Mouse (Mus musculus) heart, embryonic 16.5 days (tissue): Measurements from ENCODE around the gene Mipol1. TPM values are rescaled to one million over a fixed set of nuclear protein-coding genes. Genes with fewer than 3 reads are reported as not detected.

Source experiments
- ATAC-seq: fragments of 200-750 bp; cut with Nextera tagmentation; replicated peaks from 2 replicates; pipeline ENCODE4 v1.8.0; 2017; ENCODE audit warnings: moderate number of reproducible peaks; ENCODE audit not compliant: insufficient read depth, low FRiP score; ENCODE audit errors: extremely low read depth
- H3K27ac ChIP-seq: fragments of 300-500 bp; sonication (generic); 2 replicates; pipeline ENCODE4 v1.5.1; 2014; ENCODE audit warnings: mild to moderate bottlenecking, low read length, control low read depth, moderate library complexity
- H3K27me3 ChIP-seq: fragments of 300-500 bp; sonication (generic); 2 replicates; pipeline ENCODE4 v1.6.1; 2014; ENCODE audit warnings: low read length, mixed read lengths; ENCODE audit not compliant: control insufficient read depth, insufficient read depth
- H3K36me3 ChIP-seq: fragments of 300-500 bp; sonication (generic); 2 replicates; pipeline ENCODE4 v1.6.1; 2014; ENCODE audit not compliant: control insufficient read depth, insufficient read depth
- H3K4me1 ChIP-seq: fragments of 300-500 bp; sonication (generic); 2 replicates; pipeline ENCODE4 v1.6.1; 2014; ENCODE audit warnings: low read length, mixed read lengths; ENCODE audit not compliant: control insufficient read depth, insufficient read depth
- H3K4me2 ChIP-seq: fragments of 300-500 bp; sonication (generic); 2 replicates; pipeline ENCODE4 v1.6.1; 2014; ENCODE audit warnings: low read depth, mild to moderate bottlenecking, control low read depth, low read length
- H3K4me3 ChIP-seq: fragments of 300-500 bp; sonication (generic); 2 replicates; pipeline ENCODE4 v1.5.1; 2014; ENCODE audit warnings: mild to moderate bottlenecking, control low read depth, low read length
- H3K9ac ChIP-seq: fragments of 300-500 bp; sonication (generic); 2 replicates; pipeline ENCODE4 v1.6.1; 2014; ENCODE audit warnings: low read length, control low read depth
- H3K9me3 ChIP-seq: fragments of 300-500 bp; sonication (generic); replicated peaks from 2 replicates; pipeline ENCODE4 v1.6.1; 2016; ENCODE audit warnings: low read length; ENCODE audit not compliant: control insufficient read depth
- WGBS: fragments of 180-500 bp; shearing (Covaris S2); extraction: QIAGEN DNeasy Blood & Tissue Kit; methylation state at CpG from one replicate; pipeline ENCODE4 v1.1.7; 2014; 5-methylcytosine and 5-hydroxymethylcytosine counted together
- polyA plus RNA-seq: library from polyadenylated mRNA; unstranded; fragments of >200 nt; fragmentation: Nextera tagmentation; extraction: Ambion mirVana; gene quantifications from 2 replicates; pipeline ENCODE4 v1.2.1, GENCODE M21; 2015

The Mipol1 gene
- polyA plus RNA-seq, 1 experiment from 2014 or later: 8.0 TPM

DNA sequence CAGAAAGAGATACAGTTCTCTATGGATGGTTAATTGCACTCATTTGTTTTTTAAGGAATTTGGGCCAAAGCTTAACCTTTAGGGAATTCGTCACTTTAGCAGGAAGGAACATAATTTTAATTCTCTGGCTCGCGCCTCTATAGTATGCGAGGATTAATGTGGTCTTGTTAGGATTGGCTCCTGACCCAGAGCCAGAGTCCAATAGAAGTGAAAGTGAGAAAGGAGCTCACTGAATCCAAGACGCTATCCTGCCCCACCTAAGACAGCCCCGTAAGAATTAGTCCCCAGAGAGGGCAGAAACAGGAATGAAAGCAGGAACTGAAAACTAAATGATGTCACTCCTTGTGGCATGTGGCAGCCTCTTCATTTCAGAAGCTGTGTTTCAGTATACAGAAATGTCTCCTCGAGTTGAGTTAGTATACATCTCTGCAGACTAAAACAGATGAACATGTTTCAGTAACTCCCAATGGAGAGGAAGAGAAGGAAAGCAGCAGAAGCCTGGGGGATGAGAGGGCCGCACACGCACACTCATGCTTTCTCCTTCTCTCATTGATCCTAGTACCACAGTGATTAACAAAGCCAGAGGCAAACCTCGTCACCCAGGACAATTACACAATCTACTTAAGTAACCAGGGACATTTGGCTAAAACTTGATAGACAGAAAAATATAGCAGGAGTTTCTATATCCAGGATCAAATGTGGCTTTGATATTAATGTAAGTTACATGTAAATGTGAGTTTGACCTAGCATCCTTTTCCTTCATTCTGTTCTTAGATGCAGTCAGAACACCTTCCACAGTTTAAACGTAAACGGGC is 234.5 kb downstream of the Mipol1 start:
- H3K9ac ChIP-seq: no peak overlapping the region
- 74% methylated on average over 12 of the region's 12 CpGs for WGBS
- no peaks in the 10 kb centered on the region for H3K36me3 ChIP-seq
- H3K4me1 ChIP-seq: no peaks in the 10 kb centered on the region
- no peak overlapping the region for H3K4me3 ChIP-seq
- ATAC-seq: no peak
- no peaks in the 10 kb centered on the region for H3K27me3 ChIP-seq
- H3K4me2 ChIP-seq: no peak overlapping the region
- H3K27ac ChIP-seq: no peak overlapping the region
- H3K9me3 ChIP-seq: no peaks in the 10 kb centered on the region

DNA sequence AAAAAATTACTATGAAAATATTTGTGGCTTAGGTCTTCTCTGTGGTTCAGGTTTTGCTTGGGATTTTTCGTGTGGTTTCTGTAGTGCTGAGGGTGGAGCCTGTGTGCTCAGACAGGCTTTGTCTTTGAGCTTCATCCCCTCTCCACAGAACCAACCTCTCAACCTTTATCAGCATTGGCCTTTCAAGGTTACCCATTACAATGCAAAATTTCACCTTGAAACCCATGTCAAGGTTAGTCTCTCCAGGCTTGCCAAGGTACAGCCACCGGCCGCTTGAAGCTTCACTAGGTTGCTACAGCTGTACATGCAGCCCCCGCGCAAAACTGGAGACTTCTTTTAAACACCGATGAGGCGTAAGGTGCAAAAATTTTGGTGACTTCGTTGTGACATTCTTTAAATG is 241.6 kb downstream of the Mipol1 start:
- Histone ChIP-seq H3K9ac (no peak overlapping the region), H3K27me3 (no peaks in the 10 kb centered on the region), H3K4me3 (no peak overlapping the region), H3K9me3 (no peaks in the 10 kb centered on the region), H3K4me2 (no peak overlapping the region), H3K27ac (no peak overlapping the region), H3K4me1 (no peaks in the 10 kb centered on the region), H3K36me3 (no peaks in the 10 kb centered on the region)
- no peak for ATAC-seq
- WGBS: 80% methylated on average over 8 of the region's 8 CpGs

DNA sequence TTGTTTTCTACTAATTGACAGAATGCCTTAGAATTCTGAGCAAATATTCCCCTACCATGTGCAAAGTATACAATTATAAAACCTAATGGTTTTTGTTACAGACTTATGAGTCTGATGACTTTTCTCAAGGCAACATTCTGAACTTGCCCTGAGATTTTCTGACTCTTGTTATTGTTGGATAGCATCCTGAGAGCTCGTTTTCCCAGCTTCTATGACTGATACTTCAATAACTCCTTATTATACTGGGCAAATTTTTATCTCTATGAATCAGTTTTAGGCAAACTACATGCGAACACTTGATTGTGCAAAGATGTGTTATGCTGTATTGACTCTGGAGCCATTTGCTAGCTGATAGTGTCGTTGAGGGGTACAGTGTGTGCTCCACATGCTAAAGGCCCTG is 246.6 kb downstream of the Mipol1 start:
- 54% methylated on average over 3 of the region's 3 CpGs for WGBS
- no peak for ATAC-seq

DNA sequence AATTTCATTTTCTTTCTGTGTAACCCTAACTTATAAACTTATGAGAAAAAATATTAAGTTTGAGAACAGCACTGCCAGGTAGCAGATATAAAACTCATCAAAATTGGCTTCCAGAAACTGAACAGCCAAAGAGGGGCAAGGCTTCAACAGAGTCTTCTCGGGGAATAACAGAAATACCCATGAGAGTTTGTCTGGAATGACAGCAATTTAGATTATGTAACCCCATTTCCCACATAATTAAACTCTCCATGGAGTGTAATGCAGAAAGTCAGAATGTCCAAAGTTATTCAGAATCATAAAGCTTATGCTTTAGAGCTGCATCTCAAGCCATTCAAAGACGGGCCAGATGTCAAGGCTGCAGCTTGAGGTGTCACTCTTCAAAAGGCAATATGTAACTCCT is 251.6 kb downstream of the Mipol1 start:
- WGBS: 57% methylated on average over 2 of the region's 2 CpGs
- ATAC-seq: no peak
- no peak overlapping the region for H3K27ac ChIP-seq
- H3K4me2 ChIP-seq: no peak overlapping the region
- no peak overlapping the region for H3K4me3 ChIP-seq
- no peaks in the 10 kb centered on the region for H3K36me3 ChIP-seq
- no peaks in the 10 kb centered on the region for H3K9me3 ChIP-seq
- no peak overlapping the region for H3K9ac ChIP-seq
- no peaks in the 10 kb centered on the region for H3K27me3 ChIP-seq
- no peaks in the 10 kb centered on the region for H3K4me1 ChIP-seq

More for the DNA sequence above, 246.6 kb downstream of the Mipol1 start:
- Histone ChIP-seq H3K4me3 (no peak overlapping the region), H3K4me1 (no peaks in the 10 kb centered on the region), H3K9me3 (no peaks in the 10 kb centered on the region), H3K36me3 (no peaks in the 10 kb centered on the region), H3K4me2 (no peak overlapping the region), H3K27ac (no peak overlapping the region), H3K27me3 (no peaks in the 10 kb centered on the region), H3K9ac (no peak overlapping the region)

DNA sequence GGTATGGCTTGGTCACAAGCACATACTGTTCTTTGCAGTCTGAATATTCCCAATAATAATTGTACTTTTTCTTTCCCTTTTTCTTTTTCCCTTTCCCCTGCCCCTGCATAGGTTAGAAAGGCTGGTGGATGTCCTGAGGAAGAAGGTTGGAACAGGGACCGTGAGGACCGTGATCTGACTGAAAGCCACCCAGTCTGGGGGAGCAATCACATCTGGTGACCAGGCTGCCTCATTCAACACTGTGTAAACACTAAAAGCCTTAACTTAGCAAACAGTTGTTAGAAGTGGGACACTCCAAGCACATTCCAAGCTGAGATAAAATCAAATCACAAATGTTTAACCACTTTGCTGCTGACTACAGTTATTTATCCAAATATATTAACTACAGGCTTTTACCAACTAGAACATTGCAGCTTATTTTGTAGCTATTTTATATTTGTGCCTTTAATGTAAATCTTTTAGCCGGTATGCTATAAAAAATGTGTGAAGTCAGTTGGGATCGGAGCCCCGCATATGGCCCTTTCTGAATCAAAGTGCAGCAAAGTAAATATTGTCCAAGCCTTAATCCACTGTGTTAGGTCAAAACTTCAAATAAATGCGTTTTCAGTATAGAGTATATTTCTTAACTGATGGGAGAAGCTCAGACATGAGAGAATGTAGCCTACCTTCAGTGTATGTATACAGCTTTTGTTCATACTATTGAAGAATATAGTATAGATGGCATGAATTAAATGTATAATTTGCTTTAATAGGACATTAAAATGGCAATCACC is 266.3 kb downstream of the Mipol1 start:
- Histone ChIP-seq H3K36me3 (no peaks in the 10 kb centered on the region), H3K9me3 (no peaks in the 10 kb centered on the region), H3K4me2 (no peak overlapping the region), H3K4me3 (no peak overlapping the region), H3K27ac (no peak overlapping the region), H3K27me3 (no peaks in the 10 kb centered on the region), H3K4me1 (no peaks in the 10 kb centered on the region), H3K9ac (no peak overlapping the region)
- ATAC-seq: no peak
- 66% methylated on average over 6 of the region's 6 CpGs for WGBS

DNA sequence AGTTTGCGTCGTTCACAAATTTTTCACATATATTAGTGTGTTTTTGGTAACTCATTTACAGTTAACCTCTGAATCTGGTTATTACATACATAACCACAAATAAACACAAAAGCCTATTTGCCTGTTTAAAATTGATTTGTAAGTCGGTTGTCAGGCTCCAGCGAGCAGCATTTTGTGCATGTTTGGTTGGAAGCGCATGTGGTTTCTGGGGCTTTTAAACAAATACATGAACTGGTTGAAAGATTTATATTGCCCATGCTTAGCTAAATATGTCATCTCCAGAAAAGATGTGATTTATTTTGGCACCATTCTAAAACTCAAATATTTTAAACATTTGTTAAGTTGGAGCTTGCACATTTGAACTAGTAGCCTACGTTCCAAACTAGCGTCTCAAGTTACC is 270.0 kb downstream of the Mipol1 start:
- no peak for ATAC-seq
- Histone ChIP-seq H3K36me3 (no peaks in the 10 kb centered on the region), H3K27me3 (no peaks in the 10 kb centered on the region), H3K4me1 (no peaks in the 10 kb centered on the region), H3K9me3 (no peaks in the 10 kb centered on the region), H3K27ac (no peak overlapping the region), H3K4me3 (no peak overlapping the region), H3K9ac (no peak overlapping the region), H3K4me2 (no peak overlapping the region)
- WGBS: 78% methylated on average over 7 of the region's 7 CpGs

DNA sequence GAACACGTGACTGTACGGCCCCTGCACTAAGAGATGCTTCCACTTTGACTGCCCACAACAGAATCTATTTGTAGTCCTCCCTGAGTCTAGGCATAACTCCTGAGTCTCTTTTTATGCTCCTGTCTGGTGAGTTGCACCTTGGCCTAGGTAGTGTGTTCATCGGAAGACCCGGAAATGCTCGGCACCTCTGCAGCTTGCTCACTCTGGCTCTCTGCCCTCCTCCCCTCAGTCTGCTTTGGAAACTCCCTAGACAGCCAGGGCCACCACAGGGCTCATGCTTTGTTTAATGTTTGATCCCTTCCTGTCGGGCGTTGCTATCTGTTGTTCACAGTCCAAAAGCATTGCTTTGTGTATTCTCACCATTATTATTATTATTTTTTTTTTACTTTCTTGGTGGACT is 275.1 kb downstream of the Mipol1 start:
- Histone ChIP-seq H3K9ac (no peak overlapping the region), H3K4me2 (no peak overlapping the region), H3K27me3 (no peaks in the 10 kb centered on the region), H3K36me3 (no peaks in the 10 kb centered on the region), H3K4me3 (no peak overlapping the region), H3K9me3 (no peaks in the 10 kb centered on the region), H3K27ac (no peak overlapping the region), H3K4me1 (no peaks in the 10 kb centered on the region)
- ATAC-seq: no peak
- 63% methylated on average over 7 of the region's 7 CpGs for WGBS

DNA sequence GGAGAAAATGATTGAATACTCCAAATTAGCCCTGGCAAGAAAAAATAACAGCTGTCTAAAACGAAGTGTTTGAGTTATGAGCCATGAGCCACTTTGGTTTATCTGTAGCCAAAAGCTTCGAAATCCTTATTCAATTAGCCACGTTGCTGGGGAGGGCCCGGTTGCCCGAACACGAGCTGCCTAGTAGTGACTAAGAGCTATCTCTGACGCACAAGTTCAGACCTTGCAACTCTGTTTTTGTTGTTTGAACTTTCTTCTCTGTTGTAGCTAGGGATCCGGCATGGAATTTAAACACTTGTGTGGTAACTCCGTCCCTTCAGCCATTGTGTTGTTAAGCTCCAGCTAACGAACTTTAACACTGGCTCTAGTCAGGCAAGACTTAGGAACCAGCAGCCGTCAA is 278.7 kb downstream of the Mipol1 start:
- Histone ChIP-seq H3K9me3 (no peaks in the 10 kb centered on the region), H3K4me3 (no peak overlapping the region), H3K4me2 (no peak overlapping the region), H3K4me1 (no peaks in the 10 kb centered on the region), H3K36me3 (no peaks in the 10 kb centered on the region), H3K9ac (no peak overlapping the region), H3K27ac (no peak overlapping the region), H3K27me3 (no peaks in the 10 kb centered on the region)
- 51% methylated on average over 11 of the region's 11 CpGs for WGBS
- no peak for ATAC-seq

DNA sequence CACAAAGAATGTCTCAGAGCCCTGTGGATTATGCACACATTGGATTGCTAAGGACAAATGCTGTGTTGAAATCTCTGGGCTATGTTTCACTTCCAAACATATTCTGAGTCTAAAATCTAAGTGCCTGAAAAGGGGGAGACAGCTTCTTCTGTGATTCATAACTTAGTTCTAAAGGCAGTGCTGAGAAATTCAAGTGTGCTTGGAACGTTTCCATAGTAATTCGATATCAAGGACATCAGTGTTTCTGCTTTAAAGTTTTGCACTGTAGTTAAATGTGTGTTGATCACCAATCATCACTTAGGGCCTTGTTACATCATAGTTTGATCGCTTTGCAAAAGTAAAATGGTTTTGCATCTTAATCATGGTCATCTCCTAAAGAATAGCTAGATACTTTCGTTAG is 279.5 kb downstream of the Mipol1 start:
- no peaks in the 10 kb centered on the region for H3K4me1 ChIP-seq
- no peak overlapping the region for H3K27ac ChIP-seq
- no peaks in the 10 kb centered on the region for H3K36me3 ChIP-seq
- no peak for ATAC-seq
- H3K9me3 ChIP-seq: no peaks in the 10 kb centered on the region
- no peak overlapping the region for H3K9ac ChIP-seq
- 64% methylated on average over 4 of the region's 4 CpGs for WGBS
- no peaks in the 10 kb centered on the region for H3K27me3 ChIP-seq
- no peak overlapping the region for H3K4me2 ChIP-seq
- H3K4me3 ChIP-seq: no peak overlapping the region
